Mouse (Mus musculus) lung, adult 2 months (tissue): ENCODE measurements around the gene Gm11562.

Experiments
- CTCF ChIP-seq: fragments of 200-500 bp; IDR thresholded peaks from 2 replicates; pipeline ENCODE4 v1.5.1; 2011; ENCODE audit warnings: mild to moderate bottlenecking, low read length, control low read depth; ENCODE audit not compliant: insufficient read depth
- POLR2A ChIP-seq: fragments of 200-500 bp; IDR thresholded peaks from 2 replicates; pipeline ENCODE4 v1.6.1; 2011; ENCODE audit warnings: low read depth, mild to moderate bottlenecking, control low read depth, low read length, borderline replicate concordance; ENCODE audit errors: extremely low read depth

- TF ChIP-seq CTCF (no peak), POLR2A (no peak)
These were observed at the start of gene Gm11562 for GRCm38 (mm10) chr11:99620335-99620734.
